Mouse (Mus musculus): ENCODE data around the gene Pde7b. TPM values are rescaled to one million over a fixed set of nuclear protein-coding genes. Genes with fewer than 3 reads are reported as not detected.
A peak's percentile ranks its signal among the peaks of the same experiment; 100 is the strongest.

Gene Pde7b
- total RNA-seq, 2 experiments from 2014 or later: 23.8 to 25.2 TPM

- DNase-seq: no peak
These were observed 71.6 kb downstream of the Pde7b start for GRCm38 (mm10) chr10:20653299-20653698.

- DNase-seq: no peak
These were observed 88.5 kb downstream of the Pde7b start for GRCm38 (mm10) chr10:20636381-20636780.

- DNase-seq: no peak
These were observed 91.8 kb downstream of the Pde7b start for GRCm38 (mm10) chr10:20633085-20633415.

- peak; percentile 23 to 35 for DNase-seq
These were observed 92.4 kb downstream of the Pde7b start for GRCm38 (mm10) chr10:20632256-20633084.

DNA sequence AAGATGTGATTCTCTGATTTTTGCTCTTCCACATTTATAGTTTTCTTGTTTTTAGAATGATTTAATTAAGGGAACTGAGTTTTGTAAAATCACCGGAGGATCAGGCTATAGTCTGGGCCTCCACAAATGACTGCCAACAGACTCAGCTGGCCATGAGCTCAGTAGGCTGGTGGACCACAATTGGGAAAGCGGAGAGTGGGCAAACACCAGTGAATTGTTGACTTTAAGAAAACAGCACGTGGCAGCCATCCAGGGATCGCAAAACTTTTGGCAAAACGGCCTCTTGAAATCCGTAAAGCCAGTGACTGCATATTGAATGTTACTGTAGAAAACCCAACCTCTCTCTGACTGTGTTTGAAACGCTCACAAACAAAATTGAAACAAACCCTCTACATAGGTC, 94.8 kb downstream of the Pde7b start:
- no peak for DNase-seq

GRCm38 (mm10) chr10:20625702-20626375, 99.0 kb downstream of the Pde7b start:
- no peak for DNase-seq

DNA sequence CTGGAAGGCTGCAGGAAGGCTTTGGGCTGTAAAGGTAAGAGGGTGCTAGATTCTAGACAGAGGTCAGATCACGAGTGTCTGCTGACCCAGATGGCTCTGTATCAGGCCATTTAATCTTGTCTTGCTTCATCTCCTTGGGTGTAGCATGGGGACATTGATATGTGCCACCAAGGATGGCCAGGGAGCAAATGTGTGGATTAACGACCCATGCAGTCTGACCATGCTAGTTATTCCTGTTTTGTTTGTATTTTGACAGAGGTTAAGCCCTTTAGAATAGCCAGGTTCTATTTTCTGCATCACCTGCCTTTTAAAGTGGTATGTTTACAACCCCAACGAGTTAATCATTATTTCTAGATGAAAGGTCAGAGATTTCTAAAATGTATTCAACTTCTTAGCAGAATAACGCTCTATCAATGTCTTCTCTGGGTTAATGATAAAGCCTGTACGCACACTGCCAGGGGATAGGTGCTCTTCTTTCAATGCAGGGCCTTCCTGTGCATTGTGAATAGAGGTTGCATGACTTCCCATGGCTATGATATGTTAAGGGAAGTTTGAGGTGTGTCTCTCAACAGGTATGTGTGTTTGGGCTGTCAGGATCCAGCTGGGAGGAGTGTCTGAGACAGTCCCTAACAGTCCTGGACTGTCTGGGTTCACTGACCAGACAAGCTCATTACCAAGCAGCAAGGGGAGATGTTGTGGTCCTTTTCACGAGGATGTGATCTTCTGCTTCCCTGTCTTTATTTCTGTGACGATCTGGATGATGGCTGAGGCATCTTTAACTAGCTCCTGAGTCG, 103.0 kb downstream of the Pde7b start:
- DNase-seq: no peak

GRCm38 (mm10) chr10:20606007-20606406, 118.9 kb downstream of the Pde7b start:
- DNase-seq: no peak

- DNase-seq: no peak
These were observed 129.6 kb downstream of the Pde7b start for GRCm38 (mm10) chr10:20595107-20595810.

DNA sequence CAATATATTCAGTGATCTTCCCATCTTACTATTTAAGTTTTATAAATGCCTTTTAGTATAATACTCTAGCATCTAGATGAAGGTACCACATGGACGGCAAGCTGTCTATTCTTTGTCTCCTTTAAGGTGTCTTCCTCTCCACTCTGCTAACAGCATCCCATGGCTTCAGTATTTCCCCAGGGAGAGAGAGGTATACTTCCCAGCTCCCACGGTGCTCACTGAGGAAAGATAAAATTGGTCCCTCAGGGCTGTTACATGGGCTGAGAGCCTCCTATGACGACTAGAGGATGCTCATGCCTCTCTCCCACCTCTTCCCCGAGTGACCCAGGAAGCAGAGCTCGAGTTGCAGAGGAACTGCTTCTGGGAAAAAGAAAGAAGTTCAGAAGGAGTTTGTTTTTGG, 130.9 kb downstream of the Pde7b start:
- DNase-seq: no peak

- no peak for DNase-seq
These were observed 134.8 kb downstream of the Pde7b start for GRCm38 (mm10) chr10:20590100-20590499.

DNA sequence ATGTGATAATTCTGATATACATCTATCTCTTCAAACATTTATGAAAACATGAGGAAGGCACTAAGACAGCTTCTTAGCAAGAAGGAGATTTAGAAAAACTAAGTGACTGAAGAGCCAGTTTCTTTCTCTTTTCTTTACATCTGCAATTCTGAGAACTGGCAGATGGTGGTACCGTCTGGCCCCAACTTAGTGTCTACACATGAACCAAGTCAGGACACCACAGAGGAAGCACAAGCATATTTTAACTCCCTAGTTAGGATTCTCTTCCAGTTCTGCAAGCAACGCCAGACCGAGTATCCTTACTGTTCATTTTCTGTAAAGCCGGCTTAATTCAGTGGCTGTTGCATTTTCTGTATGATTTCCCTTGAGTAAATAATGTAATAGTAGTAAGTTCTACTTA, 138.9 kb downstream of the Pde7b start:
- peak; percentile 12 to 18 for DNase-seq

DNA sequence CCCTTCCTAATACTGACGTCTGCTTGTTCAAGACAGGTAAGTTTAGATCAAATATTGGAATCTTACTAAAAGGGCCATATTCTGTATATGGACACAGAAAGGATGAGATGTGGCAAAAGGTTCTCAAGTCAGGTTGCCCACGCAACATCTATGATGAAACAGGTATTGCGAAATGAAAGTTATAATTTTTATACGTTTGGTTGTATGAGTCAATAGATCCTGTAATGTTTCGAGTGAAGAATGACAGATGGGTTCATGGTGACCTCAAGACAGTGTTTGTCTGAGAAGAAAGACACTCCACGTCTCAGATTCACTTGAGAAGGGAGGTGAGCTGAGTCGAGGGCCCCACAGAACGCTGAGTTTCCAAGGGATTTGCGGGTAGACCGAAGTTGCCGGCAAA, 149.9 kb downstream of the Pde7b start:
- DNase-seq: no peak

DNA sequence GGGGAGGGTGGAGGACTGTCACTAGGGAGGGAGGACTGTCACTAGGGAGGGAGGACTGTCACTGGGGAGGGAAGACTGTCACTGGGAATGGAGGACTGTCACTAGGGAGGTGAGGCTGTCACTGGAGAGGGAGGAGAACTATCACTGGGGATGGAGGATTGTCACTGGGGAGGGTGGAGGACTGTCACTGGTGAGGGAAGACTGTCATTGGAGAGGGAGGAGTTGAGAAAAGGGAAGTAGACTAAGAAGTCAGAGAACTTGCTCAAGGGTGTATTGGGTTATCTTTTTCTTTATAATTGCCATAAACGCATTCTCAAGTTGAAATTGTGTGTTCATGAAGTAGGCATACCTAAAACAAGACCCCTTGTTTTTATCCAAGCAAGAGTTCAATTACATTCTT, 150.5 kb downstream of the Pde7b start:
- no peak for DNase-seq

GRCm38 (mm10) chr10:20571521-20571920, 153.4 kb downstream of the Pde7b start:
- no peak for DNase-seq

DNA sequence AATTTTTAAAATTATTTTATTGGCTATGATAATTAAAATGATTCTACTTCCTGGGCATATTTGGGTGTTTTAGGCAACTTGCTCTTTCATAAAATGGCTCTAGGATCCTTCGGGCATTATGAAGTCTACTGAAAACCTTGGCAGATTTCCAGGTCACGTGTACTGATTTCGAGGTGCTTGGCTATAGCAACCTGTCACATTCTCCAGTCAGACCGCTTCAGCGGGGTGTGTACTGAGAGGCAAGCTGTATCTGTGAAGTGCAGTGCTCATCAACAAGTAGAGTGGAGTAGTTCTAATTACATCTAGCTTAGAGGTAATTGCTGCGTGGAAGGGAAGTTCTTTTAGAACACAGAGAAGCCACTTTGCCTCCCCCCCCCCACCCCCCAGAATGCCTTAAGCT, 156.2 kb downstream of the Pde7b start:
- DNase-seq: no peak

DNA sequence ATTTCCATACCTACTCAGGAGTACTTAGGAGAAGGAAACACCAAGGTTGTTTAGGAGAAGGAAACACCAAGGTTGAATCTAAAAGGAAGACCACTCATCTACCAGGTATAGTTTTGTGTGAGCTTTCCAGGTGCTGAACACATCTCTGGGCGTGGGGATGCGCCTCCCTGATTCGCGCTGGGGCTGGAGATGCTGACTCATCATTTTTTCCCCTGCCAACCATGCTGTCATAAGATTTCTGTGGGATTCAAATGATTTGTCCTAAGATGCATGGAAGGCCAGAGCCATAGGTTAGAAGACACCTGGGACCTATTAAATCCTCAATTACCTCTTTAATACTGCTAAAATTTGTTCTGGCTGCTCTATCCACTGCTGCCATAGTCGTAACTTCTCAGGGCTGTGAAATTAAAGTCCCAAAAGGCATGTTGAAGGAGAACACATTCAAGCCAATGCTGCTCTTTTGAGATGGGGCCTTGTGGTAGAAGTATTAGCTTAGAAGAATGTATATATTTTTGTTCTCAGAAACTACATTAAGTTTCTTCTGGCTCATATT, 157.1 kb downstream of the Pde7b start:
- DNase-seq: no peak

GRCm38 (mm10) chr10:20556477-20556876, 168.4 kb downstream of the Pde7b start:
- no peak for DNase-seq

DNA sequence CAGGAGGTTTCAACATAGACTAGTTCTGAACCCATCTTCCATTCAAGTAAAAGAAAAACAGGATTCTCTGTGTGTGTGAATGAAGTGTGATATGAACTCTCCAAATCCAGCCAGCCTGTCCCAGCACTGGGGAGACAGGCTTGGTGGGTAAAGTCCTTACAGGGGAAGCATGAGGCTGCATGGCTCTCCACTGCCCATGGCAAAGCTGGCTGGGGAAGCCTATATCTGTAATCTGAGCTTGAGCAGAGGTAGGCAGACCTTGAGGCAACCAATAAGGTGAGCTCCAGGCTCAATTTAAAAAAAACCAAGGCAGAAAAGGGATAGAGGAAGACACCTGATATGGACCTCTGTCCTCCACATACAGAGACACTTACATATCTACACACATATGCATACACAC, 173.5 kb downstream of the Pde7b start:
- no peak for DNase-seq

- DNase-seq: no peak
These were observed 174.1 kb downstream of the Pde7b start for GRCm38 (mm10) chr10:20550771-20551170.

DNA sequence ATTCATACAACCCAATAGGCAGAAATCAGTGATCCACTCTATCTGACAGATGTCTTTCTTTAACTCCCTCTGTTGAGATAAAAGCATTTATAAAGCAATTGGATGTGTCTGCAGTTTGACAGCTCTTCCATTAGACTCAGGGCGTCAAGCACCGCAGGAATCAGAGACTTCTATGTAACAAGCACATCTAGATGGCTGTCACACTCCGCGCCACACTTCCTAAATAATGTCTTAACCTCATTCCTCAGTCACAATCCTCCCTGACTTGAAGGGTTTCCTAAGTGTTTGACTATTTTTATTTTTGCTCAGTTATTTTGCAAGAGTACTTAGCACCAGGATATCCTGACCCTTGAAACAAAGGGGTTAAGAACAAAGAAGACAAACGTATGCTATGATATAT, 174.7 kb downstream of the Pde7b start:
- no peak for DNase-seq

All from layer of hippocampus, postnatal 36 days (tissue).